Mouse (Mus musculus) fibroblast of lung, adult 2 months (primary cell): ENCODE results near the gene Alkbh7.

Source experiments
- DNase-seq: peaks from one replicate; pipeline ENCODE4 v3.0.0-alpha.2; 2011; ENCODE audit warnings: low read depth

Gene Alkbh7

GRCm38 (mm10) chr17:56986105-56986805 is 10.9 kb upstream of the Alkbh7 start:
- no peak for DNase-seq

- DNase-seq: no peak
Observed at GRCm38 (mm10) chr17:56988441-56988840, 8.7 kb upstream of the Alkbh7 start.

GRCm38 (mm10) chr17:56988921-56989430 is 8.2 kb upstream of the Alkbh7 start:
- no peak for DNase-seq

GRCm38 (mm10) chr17:56989467-56990114 is 7.5 kb upstream of the Alkbh7 start:
- no peak for DNase-seq

GRCm38 (mm10) chr17:56990115-56990746 is 6.9 kb upstream of the Alkbh7 start, which contains the start of gene Clpp:
Clpp (plus strand) TSS chr17:56990305.
- peak; percentile 92 for DNase-seq

GRCm38 (mm10) chr17:56990966-56991365 is 6.2 kb upstream of the Alkbh7 start:
- no peak for DNase-seq

- no peak for DNase-seq
Observed at GRCm38 (mm10) chr17:56995046-56995445, 2.1 kb upstream of the Alkbh7 start.

- no peak for DNase-seq
Observed at GRCm38 (mm10) chr17:56996506-56996905, 633 bp upstream of the Alkbh7 start.

- no peak for DNase-seq
Observed at GRCm38 (mm10) chr17:56999414-56999813, 2.3 kb downstream of the Alkbh7 start.

- DNase-seq: no peak
Observed at GRCm38 (mm10) chr17:56999968-57000609, 3.0 kb downstream of the Alkbh7 start, which contains the start of gene Pspn. Pspn (minus strand) TSS chr17:57000018.

GRCm38 (mm10) chr17:57001228-57001627 is 4.1 kb downstream of the Alkbh7 start:
- DNase-seq: no peak

- no peak for DNase-seq
Observed at GRCm38 (mm10) chr17:57003994-57004393, 6.9 kb downstream of the Alkbh7 start.

GRCm38 (mm10) chr17:57007137-57007905 is 10.2 kb downstream of the Alkbh7 start:
- DNase-seq: no peak

GRCm38 (mm10) chr17:57010911-57011235 is 13.7 kb downstream of the Alkbh7 start:
- no peak for DNase-seq

- peak; percentile 99 for DNase-seq
Observed at GRCm38 (mm10) chr17:57011236-57012141, 14.3 kb downstream of the Alkbh7 start, which contains the start of the genes Gtf2f1 and Gm17949. Gtf2f1 (minus strand) TSS chr17:57011288. Gm17949 (plus strand) TSS chr17:57011469.

- no peak for DNase-seq
Observed at GRCm38 (mm10) chr17:57012245-57012795, 15.2 kb downstream of the Alkbh7 start.

- DNase-seq: no peak
Observed at GRCm38 (mm10) chr17:57019693-57020092, 22.6 kb downstream of the Alkbh7 start.

- no peak for DNase-seq
Observed at GRCm38 (mm10) chr17:57020960-57021359, 23.8 kb downstream of the Alkbh7 start.

- DNase-seq: no peak
Observed at GRCm38 (mm10) chr17:57027471-57027870, 30.3 kb downstream of the Alkbh7 start.

- no peak for DNase-seq
Observed at GRCm38 (mm10) chr17:57029691-57030090, 32.6 kb downstream of the Alkbh7 start.
